Mouse (Mus musculus) brain, adult 2 months (tissue): ENCODE results near the gene Noxa1.

Experiments used
- DNase-seq: peaks from one replicate; pipeline ENCODE4 v3.0.0; 2011; ENCODE audit warnings: low read depth, low spot score

The Noxa1 gene

DNA sequence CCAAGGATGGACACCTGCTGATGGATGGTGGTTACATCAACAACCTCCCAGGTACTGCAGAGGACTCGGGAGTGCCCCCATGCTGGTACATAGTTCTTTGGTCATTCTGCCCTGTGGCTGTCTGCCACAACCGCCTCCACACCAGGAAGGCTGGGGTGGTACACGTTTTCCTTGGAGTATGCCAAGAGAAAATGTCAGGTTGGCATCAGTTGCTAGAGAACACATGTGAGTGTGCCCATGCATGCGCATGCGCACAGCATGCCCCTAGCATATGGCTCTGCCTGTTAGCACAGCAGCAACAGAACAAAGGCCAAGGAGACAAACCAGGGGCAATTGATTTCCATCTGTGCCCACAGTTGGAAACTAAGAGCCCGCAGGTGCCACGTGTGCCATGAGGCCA lies 44.0 kb downstream of the Noxa1 start:
- DNase-seq: peak; percentile 94

DNA sequence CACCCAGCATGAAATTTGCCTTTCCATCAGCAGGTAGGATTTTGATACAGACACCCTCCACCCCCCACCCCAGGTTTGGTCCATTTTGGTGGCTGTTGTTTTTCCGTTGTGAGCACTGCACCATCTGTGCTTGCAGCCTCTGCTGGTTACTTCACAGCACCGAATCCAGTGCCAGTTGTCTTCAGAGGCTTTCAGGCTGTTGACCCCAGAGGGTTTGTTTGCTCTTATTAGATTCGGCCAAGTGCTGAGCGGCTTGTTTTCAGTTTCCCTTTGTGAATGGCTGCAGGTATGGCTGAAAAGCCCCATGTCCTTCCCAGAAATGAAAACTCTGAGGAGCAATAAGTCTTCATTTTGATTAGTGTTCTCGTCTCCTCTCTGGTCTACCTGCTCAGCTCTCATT lies 54.9 kb downstream of the Noxa1 start:
- DNase-seq: no peak
